ENCODE assay signal across 7 mouse cellular contexts in the genomic region with DNA sequence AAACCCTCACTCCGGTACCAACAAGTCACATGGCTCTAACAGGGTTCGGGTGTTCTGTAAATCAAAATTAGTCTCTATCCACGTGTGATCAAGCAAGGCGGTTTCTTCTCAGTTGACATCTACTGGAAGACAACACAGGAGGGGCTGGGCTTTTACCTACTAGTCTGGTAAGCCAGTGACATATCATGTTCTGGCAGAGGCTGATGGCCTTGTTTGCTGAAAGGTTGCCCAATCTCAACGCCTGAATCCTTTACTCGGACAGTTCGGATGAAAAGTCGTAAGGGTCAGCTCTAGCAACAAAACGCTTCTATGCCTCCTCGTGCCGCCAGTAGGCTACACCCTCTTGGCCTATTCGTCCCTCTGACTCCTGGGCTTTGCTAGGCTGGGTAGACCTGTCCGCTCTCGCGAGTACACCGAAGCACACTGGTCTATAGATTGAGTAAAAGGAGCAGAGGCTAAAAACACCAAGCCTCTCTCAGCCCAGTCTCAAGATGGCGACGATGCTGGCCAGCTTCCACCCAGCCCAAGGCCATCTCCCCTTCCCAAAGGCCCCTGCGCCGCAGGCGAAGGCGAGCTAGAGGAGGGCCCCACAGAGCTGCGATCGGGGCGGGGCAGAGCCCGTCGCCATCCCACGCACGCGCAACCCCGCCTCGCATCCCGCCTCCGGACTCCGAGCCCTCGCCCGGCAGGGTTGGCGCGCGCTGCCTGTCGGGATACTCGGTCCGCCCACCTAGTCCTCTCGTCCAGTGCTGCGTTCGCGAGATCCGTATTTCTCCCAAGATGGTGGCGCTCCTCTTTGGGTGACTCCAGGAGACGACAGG. TPM values are rescaled to one million over a fixed set of nuclear protein-coding genes. Genes with fewer than 3 reads are reported as not detected.
A peak's percentile ranks its signal among the peaks of the same experiment; 100 is the strongest.
DNase-seq lines count a peak whose midpoint lies in the region; ATAC-seq lines count a peak whose summit lies in the region.

A gene (plus strand): TSS at position 706 of the 821 bp plus-strand sequence.

- DNase-seq in adrenal gland, postnatal 14 days = peak; percentile 99
- DNase-seq in embryonic facial prominence, embryonic 11.5 days (ENCODE audit: low spot score) = peak; percentile 97
- peak; percentile 97 for DNase-seq in kidney, adult 11 months
- peak; percentile 97 for DNase-seq in limb, embryonic 10.5 days (ENCODE audit: low spot score)
- DNase-seq in spleen, adult 12 weeks (ENCODE audit: low spot score) = peak; percentile 95

- peak within 1 kb of the TSS; percentile 26 for H3K4me2 ChIP-seq in embryonic facial prominence, embryonic 11.5 days (ENCODE audit: low read depth, low read length)
- peak within 1 kb of the TSS; percentile 65 for H3K4me2 ChIP-seq in midbrain, embryonic 13.5 days (replicated peaks)

- no peaks in the 10 kb centered on the region for H3K27me3 ChIP-seq in embryonic facial prominence, embryonic 11.5 days (ENCODE audit: control insufficient read depth, insufficient read depth, low read length)
- no peaks in the 10 kb centered on the region for H3K27me3 ChIP-seq in limb, embryonic 10.5 days (ENCODE audit: low read depth, poor library complexity, severe bottlenecking)
- no peaks in the 10 kb centered on the region for H3K27me3 ChIP-seq in midbrain, embryonic 13.5 days

- H3K27ac ChIP-seq in embryonic facial prominence, embryonic 11.5 days (replicated peaks; ENCODE audit: low read depth, low read length) = peak within 1 kb of the TSS; percentile 94
- H3K27ac ChIP-seq in limb, embryonic 10.5 days = peak within 1 kb of the TSS; percentile 97
- H3K27ac ChIP-seq in midbrain, embryonic 13.5 days = peak within 1 kb of the TSS; percentile 98

- under 1% methylated on average over 50 of the region's 50 CpGs for WGBS in embryonic facial prominence, embryonic 11.5 days
- WGBS in limb, embryonic 10.5 days = 2% methylated on average over 39 of the region's 50 CpGs
- WGBS in midbrain, embryonic 13.5 days = under 1% methylated on average over 50 of the region's 50 CpGs

- peak within 1 kb of the TSS; percentile 95 for H3K4me3 ChIP-seq in embryonic facial prominence, embryonic 11.5 days (ENCODE audit: low read depth, low read length)
- H3K4me3 ChIP-seq in limb, embryonic 10.5 days = peak within 1 kb of the TSS; percentile 94
- H3K4me3 ChIP-seq in midbrain, embryonic 13.5 days (replicated peaks) = peak within 1 kb of the TSS; percentile 99

- no peaks in the 10 kb centered on the region for H3K36me3 ChIP-seq in embryonic facial prominence, embryonic 11.5 days (replicated peaks; ENCODE audit: control insufficient read depth, insufficient read depth, low read depth, low read length)
- H3K36me3 ChIP-seq in limb, embryonic 10.5 days = no peaks in the 10 kb centered on the region
- H3K36me3 ChIP-seq in midbrain, embryonic 13.5 days = no peaks in the 10 kb centered on the region

- no peaks in the 10 kb centered on the region for H3K4me1 ChIP-seq in embryonic facial prominence, embryonic 11.5 days (ENCODE audit: control insufficient read depth, insufficient read depth, low read length)
- H3K4me1 ChIP-seq in limb, embryonic 10.5 days = peaks cover 3% of the 10 kb centered on the region; the same call in 1 of the 2 replicates
- peaks cover 15% of the 10 kb centered on the region for H3K4me1 ChIP-seq in midbrain, embryonic 13.5 days (replicated peaks)

- no peaks in the 10 kb centered on the region for H3K9me3 ChIP-seq in embryonic facial prominence, embryonic 11.5 days (replicated peaks; ENCODE audit: control insufficient read depth, low read length)
- no peaks in the 10 kb centered on the region for H3K9me3 ChIP-seq in limb, embryonic 10.5 days (replicated peaks)
- no peaks in the 10 kb centered on the region for H3K9me3 ChIP-seq in midbrain, embryonic 13.5 days

- peak; percentile 99 for ATAC-seq in embryonic facial prominence, embryonic 11.5 days (replicated peaks; ENCODE audit: insufficient number of reproducible peaks, low FRiP score, low TSS enrichment, low read depth)
- peak; percentile 89 for ATAC-seq in granulocyte monocyte progenitor cell, adult 5-6 weeks (replicated peaks; ENCODE audit: poor library complexity, severe bottlenecking)
- ATAC-seq in midbrain, embryonic 13.5 days = peak; percentile 98

- H3K9ac ChIP-seq in embryonic facial prominence, embryonic 11.5 days (replicated peaks; ENCODE audit: low read length) = peak within 1 kb of the TSS; percentile 96
- H3K9ac ChIP-seq in midbrain, embryonic 13.5 days (replicated peaks) = peak within 1 kb of the TSS; percentile 99

RNA-seq across cellular contexts. Expression of the gene that starts here (rescaled TPM):
- total RNA-seq in adrenal gland, postnatal 14 days (2021) = 151 and 152 TPM in 2 replicates
- 131 and 141 TPM in 2 replicates for polyA plus RNA-seq in embryonic facial prominence, embryonic 11.5 days (2014; fragmentation: Nextera tagmentation; extraction: Ambion mirVana)
- 51.9 and 69.7 TPM in 2 replicates for total RNA-seq in granulocyte monocyte progenitor cell, adult 5-6 weeks (2014; fragmentation: Nextera tagmentation)
- 120 and 146 TPM in 2 replicates for total RNA-seq in granulocyte monocyte progenitor cell, adult 5-6 weeks (2017)
- 97.4 and 105 TPM in 2 replicates for polyA plus RNA-seq in limb, embryonic 10.5 days (2016; fragmentation: Nextera tagmentation; extraction: Ambion mirVana)
- polyA plus RNA-seq in midbrain, embryonic 13.5 days (2015; fragmentation: Nextera tagmentation; extraction: Ambion mirVana) = 183 and 186 TPM in 2 replicates

Comparison
In these comparisons a context has a peak if more than half of its experiments do, and no peak if none do; other contexts are left out.
1. Peak in every context shown above with its lines: DNase-seq, ATAC-seq, H3K4me3 ChIP-seq and H3K27ac ChIP-seq.